Mouse (Mus musculus): ENCODE results near the gene Gipc1.

DNA sequence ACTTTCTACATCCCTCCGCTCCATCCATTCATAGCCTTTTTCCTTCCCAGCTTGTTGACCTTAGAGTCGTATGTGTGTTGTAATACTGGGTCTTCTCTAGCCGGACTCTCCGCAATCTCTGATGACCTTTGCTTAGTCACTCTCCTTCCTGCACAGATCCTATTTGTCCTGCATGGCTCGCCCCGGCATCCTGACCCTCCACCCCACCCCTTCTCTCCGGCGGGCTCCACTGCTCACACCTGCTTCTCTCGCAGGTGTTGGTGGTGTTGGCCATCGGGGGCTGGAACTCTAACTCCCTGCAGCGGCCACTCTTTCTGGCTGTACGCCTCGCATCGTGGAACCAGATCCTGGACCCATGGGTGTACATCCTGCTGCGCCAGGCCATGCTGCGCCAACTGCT is 16.5 kb downstream of the Gipc1 start:
- TF ChIP-seq CTCF (IDR thresholded peaks at IDR 0.05; ENCODE audit: insufficient read depth, low read depth, low read length), result no peak
- TF ChIP-seq POLR2A (IDR thresholded peaks at IDR 0.05; ENCODE audit: insufficient read depth, low read depth, low read length), result no peak

All from olfactory bulb, adult 2 months (tissue).